Mouse (Mus musculus) limb, embryonic 10.5 days (tissue): ENCODE results near the gene Naa40. TPM values are rescaled to one million over a fixed set of nuclear protein-coding genes. Genes with fewer than 3 reads are reported as not detected.

ENCODE experiments used
- DNase-seq: peaks from one replicate; pipeline ENCODE4 v3.0.0-alpha.2; 2017; ENCODE audit warnings: low spot score
- H3K27ac ChIP-seq: fragments of 300-500 bp; sonication (generic); 2 replicates; pipeline ENCODE4 v1.5.1; 2016; ENCODE audit warnings: mild to moderate bottlenecking
- H3K27me3 ChIP-seq: fragments of 300-500 bp; sonication (generic); 2 replicates; pipeline ENCODE4 v1.6.1; 2016; ENCODE audit warnings: low read depth, mild to moderate bottlenecking; ENCODE audit not compliant: poor library complexity, severe bottlenecking
- H3K36me3 ChIP-seq: fragments of 300-500 bp; sonication (generic); 2 replicates; pipeline ENCODE4 v1.6.1; 2016; ENCODE audit warnings: mild to moderate bottlenecking, moderate library complexity
- H3K4me1 ChIP-seq: fragments of 300-500 bp; sonication (generic); 2 replicates; pipeline ENCODE4 v1.6.1; 2016
- H3K4me3 ChIP-seq: fragments of 300-500 bp; sonication (generic); 2 replicates; pipeline ENCODE4 v1.5.1; 2016; ENCODE audit warnings: mild to moderate bottlenecking, moderate library complexity
- H3K9me3 ChIP-seq: fragments of 300-500 bp; sonication (generic); replicated peaks from 2 replicates; pipeline ENCODE4 v1.6.1; 2016; ENCODE audit warnings: mild to moderate bottlenecking
- WGBS: fragments of 180-500 bp; shearing (Covaris S2); methylation state at CpG from one replicate; pipeline ENCODE4 v1.1.7; 2016; 5-methylcytosine and 5-hydroxymethylcytosine counted together
- polyA plus RNA-seq: library from polyadenylated mRNA; unstranded; fragments of >200 nt; fragmentation: Nextera tagmentation; extraction: Ambion mirVana; gene quantifications from 2 replicates; pipeline ENCODE4 v1.2.1, GENCODE M21; 2016

Naa40 gene
- polyA plus RNA-seq: 92.0 and 92.4 TPM in 2 replicates

DNA sequence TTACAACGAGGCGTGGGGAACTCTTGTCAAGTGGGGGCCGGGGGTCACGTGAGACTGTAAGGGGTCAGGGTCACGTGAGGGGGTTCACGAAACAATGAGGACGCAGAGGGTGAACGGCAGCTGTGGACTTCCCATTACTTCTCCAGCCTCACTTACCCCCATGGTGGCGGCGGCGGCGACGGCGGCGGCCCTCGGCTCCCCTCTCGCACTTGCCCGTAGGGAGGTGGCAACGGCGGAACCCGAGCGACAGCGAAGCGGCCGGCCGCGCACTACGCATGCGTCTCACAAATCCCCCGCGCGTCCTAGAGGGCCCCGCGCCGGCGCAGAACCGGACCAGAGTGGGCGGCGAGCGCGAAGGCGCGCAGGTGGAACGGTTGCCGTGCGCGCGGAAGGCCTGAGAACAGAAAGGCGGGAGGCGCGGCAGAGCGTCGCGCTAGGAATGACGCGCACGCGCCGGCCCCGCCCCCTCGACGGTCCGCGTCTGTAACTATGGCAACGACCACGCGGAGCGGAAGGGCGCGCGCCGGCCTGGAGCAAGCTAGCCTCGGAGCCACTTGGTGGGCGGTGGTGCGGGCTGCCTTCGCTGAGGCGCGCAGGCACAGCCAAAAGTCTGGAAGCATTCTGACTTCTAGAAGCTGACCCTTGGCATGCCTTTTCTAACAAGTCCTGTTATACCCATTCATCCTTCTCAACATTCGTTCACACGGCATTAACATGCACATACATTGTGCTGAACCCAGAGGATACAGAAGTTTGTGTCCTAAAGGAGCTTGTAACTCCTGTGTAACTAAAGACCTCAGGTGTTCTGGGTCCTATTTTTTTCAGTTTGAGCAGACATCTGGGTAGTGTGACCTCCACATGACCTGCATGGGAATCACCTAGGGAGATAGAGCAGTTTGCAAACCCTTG lies at the start of gene Naa40:
Gene Naa40 (minus strand): TSS at position 402 of the 909 bp plus-strand sequence.
- Histone ChIP-seq H3K27ac (peak within 1 kb of the TSS; percentile 94), H3K9me3 (no peaks in the 10 kb centered on the region), H3K36me3 (peaks cover 30% of the 10 kb centered on the region), H3K27me3 (no peaks in the 10 kb centered on the region), H3K4me1 (peaks cover 39% of the 10 kb centered on the region), H3K4me3 (peak within 1 kb of the TSS; percentile 87)
- DNase-seq: peak; percentile 97
- 2% methylated on average over 80 of the region's 80 CpGs for WGBS

DNA sequence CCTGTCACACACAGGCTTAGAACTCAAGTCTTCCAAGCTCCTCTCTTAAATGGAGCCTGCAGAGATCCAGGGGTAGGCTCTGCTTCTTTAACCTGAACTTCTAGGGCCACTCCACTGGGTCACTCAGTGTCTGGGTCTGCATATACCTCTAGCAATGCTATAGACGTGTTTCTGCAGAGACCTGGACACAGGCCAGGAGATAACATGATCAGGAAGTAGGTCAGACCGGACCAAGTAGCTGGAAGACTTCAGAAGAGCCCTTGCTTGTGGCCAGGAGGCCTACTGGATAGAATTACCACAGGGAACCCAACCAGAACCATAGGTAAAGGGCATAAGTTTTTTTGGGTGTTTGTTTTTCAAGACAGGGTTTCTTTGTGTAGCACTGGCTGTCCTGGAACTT lies 48.8 kb upstream of the Naa40 start:
- Histone ChIP-seq H3K36me3 (peaks cover 52% of the 10 kb centered on the region), H3K9me3 (no peaks in the 10 kb centered on the region), H3K4me1 (peaks cover 20% of the 10 kb centered on the region), H3K4me3 (no peak overlapping the region), H3K27me3 (no peaks in the 10 kb centered on the region), H3K27ac (no peak overlapping the region)
- WGBS: 87% methylated on average over 2 of the region's 2 CpGs
- DNase-seq: no peak

DNA sequence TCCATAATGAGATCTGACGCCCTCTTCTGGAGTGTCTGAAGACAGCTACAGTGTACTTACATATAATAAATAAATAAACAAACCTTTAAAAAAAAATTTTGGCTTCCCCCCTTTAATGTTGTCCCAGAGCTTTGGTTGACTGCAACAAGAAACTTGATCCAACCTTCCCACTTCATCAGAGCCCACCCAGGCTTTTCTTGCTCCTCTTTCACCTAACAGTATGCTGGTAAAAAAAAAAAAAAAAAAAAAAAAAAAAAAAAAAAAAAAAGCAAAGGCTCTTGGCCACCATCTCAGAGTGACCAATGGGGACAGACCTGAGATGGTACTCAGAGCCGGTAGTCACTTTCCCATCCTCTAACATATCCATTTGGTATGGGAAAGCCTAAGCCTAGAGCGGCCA lies 47.3 kb upstream of the Naa40 start:
- peaks cover 6% of the 10 kb centered on the region; the same call in 1 of the 2 replicates for H3K4me1 ChIP-seq
- H3K27ac ChIP-seq: no peak overlapping the region
- H3K36me3 ChIP-seq: peaks cover 67% of the 10 kb centered on the region
- H3K27me3 ChIP-seq: no peaks in the 10 kb centered on the region
- WGBS: 93% methylated on average over 3 of the region's 3 CpGs
- H3K4me3 ChIP-seq: no peak overlapping the region
- H3K9me3 ChIP-seq: no peaks in the 10 kb centered on the region
- no peak for DNase-seq

DNA sequence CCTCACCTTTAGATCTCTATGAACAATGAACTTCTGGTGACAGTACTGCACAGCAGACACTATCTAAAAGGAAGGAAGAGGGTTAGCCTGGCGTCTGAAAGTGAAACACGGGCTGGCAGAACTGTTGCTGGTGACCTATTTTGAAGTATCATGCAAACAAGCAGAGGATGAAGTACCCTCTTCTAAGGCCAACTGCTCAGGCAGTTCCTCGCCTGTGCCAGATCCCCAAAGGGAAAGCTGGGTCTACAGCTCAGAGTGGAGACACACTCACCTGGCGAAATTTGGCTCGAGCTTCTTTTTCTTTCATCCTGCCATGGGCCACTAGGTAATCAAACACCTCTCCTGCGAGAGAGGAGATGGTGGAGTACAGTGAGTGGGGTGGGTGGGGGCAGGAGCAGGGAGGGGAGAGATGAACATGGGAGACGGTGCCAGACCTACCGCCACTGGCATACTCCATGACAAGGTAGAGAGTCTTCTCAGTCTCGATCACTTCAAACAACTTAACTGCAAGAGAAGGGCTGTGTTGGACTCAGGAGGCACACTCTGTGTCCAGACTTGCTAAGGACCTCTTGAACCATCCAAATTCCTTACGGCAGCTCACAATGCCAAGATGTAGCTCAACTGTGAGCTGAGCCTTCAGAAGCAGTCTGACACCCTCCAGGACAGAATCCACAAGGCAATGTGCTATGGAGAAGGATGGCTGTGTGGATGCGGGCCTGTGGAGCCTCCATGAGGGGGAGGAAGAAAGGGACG lies 45.8 kb upstream of the Naa40 start:
- no peak for DNase-seq
- Histone ChIP-seq H3K4me3 (no peak overlapping the region), H3K36me3 (peaks cover 82% of the 10 kb centered on the region), H3K27ac (no peak overlapping the region), H3K4me1 (no peaks in the 10 kb centered on the region), H3K9me3 (no peaks in the 10 kb centered on the region), H3K27me3 (no peaks in the 10 kb centered on the region)
- WGBS: 94% methylated on average over 12 of the region's 12 CpGs

DNA sequence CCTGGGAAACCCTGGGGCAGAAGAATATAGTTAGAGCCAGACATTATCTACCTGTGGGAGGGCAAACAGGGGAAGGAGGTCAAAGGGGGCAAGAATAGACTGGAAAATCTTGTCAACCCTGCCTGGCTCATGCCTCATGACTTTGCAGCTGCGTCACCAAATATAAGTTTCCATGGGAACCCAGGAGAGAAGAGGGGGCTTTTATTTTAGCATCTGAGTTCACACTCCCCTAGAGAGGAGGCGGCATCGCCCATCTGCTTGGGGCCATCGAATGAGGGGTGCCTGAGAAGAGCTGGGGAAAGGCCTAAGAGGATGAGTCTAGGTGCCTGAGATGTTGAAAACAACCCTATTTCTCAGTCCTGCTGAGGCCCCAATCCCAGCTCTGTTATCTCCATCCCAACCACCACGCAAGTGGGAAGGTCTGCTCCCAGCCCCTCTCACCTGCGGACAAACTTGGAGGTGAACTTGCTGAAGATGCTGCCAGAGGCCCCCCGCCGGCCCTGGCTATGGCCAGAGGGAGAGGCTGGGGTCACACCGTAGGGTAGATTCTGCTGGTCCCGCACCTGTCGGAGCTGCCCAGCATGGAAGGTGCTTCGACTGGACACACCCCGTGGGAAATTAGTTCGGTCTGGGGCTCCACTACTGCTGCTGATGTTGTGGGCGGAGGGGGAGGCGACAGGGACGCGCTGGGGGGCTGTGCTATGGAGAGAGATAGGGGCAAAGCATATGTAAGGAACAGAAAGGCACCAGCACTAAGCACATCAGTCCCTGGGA lies 39.8 kb upstream of the Naa40 start:
- no peak overlapping the region for H3K27ac ChIP-seq
- H3K27me3 ChIP-seq: no peaks in the 10 kb centered on the region
- H3K9me3 ChIP-seq: no peaks in the 10 kb centered on the region
- WGBS: 91% methylated on average over 18 of the region's 18 CpGs
- peaks cover 98% of the 10 kb centered on the region for H3K36me3 ChIP-seq
- no peak for DNase-seq
- H3K4me1 ChIP-seq: peaks cover 16% of the 10 kb centered on the region
- no peak overlapping the region for H3K4me3 ChIP-seq

DNA sequence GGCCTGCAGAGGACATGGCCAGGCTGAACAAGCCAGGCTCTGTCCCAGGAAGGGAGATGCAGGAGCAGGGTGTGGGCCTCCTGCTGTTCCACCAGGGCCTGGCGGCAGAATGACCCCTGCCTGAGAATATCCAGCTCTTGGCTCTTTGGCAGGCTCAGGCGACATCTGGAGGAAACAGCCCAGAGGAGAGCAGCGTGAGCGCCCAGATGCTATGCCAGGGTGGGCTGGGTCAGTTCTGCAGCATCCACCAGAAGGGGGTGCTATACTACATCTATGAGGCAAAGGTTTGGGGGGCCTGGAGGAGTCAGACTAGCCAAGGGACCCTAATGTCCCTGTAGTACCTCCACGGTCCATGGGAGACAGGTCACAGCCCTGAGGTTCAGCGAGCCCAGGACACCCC lies 38.1 kb upstream of the Naa40 start:
- Histone ChIP-seq H3K27ac (no peak overlapping the region), H3K4me1 (peaks cover 29% of the 10 kb centered on the region), H3K36me3 (peaks cover 98% of the 10 kb centered on the region), H3K4me3 (no peak overlapping the region), H3K9me3 (no peaks in the 10 kb centered on the region), H3K27me3 (no peaks in the 10 kb centered on the region)
- peak; percentile 60 for DNase-seq
- WGBS: 41% methylated on average over 6 of the region's 6 CpGs

DNA sequence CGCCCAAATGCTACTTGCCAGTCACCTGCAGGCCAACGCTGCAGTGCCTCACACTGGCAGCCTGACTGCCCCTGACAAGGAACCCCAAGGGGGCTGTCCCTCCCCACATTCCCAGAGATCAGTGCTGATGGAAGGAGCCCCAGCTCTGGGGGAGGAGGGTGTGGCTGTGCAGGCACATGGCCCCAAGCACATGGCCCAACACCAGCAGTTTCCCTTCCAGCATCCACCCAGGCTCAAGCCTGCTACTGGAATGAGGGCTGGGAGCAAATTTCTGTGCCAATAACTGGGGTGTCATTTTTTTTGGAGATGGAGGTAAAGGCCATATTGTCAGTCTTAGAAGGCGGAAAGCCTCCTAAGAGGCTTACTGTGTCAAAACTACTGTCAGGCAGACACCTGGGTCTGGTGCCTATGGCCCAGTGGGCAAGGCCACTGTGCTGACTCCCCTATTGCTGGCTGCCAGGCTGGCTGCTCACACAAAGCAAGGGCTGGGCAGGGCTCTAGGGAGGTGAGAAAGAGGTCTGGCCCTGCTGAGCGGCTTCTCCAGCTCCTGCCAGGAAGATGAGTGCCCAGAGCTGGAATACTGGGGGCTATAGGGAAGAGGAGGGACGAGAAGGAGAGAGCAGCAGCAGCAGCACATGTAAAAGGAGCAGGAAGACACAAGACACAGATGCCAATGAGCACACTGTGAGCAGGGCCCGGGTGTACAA lies 37.4 kb upstream of the Naa40 start:
- Histone ChIP-seq H3K9me3 (no peaks in the 10 kb centered on the region), H3K27me3 (no peaks in the 10 kb centered on the region), H3K4me1 (peaks cover 31% of the 10 kb centered on the region), H3K4me3 (no peak overlapping the region), H3K36me3 (peaks cover 98% of the 10 kb centered on the region), H3K27ac (no peak overlapping the region)
- DNase-seq: no peak
- WGBS: 82% methylated on average over 6 of the region's 6 CpGs

DNA sequence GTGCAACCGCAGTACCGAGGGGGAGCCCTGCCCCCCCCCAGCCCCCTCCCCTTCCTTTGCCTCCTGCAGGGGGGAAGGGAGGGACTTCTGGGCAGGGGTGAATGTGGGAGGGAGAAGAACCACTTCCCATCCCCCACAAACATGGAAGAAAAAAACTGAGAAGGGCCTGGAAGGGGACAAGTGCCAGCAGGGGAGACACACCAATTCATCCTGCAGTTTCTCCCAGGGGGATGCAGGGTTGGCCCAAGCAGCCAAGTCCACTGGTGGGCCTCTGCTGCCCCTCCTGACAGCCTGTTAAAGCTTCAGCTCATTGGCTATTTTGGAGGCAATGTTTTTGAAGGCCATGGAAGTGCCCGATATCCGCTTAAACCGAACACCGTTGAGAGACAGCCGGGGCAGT lies 35.8 kb upstream of the Naa40 start:
- H3K27me3 ChIP-seq: no peaks in the 10 kb centered on the region
- no peak for DNase-seq
- H3K36me3 ChIP-seq: peaks cover 98% of the 10 kb centered on the region
- peaks cover 31% of the 10 kb centered on the region for H3K4me1 ChIP-seq
- H3K4me3 ChIP-seq: no peak overlapping the region
- no peak overlapping the region for H3K27ac ChIP-seq
- no peaks in the 10 kb centered on the region for H3K9me3 ChIP-seq
- WGBS: 77% methylated on average over 7 of the region's 7 CpGs

DNA sequence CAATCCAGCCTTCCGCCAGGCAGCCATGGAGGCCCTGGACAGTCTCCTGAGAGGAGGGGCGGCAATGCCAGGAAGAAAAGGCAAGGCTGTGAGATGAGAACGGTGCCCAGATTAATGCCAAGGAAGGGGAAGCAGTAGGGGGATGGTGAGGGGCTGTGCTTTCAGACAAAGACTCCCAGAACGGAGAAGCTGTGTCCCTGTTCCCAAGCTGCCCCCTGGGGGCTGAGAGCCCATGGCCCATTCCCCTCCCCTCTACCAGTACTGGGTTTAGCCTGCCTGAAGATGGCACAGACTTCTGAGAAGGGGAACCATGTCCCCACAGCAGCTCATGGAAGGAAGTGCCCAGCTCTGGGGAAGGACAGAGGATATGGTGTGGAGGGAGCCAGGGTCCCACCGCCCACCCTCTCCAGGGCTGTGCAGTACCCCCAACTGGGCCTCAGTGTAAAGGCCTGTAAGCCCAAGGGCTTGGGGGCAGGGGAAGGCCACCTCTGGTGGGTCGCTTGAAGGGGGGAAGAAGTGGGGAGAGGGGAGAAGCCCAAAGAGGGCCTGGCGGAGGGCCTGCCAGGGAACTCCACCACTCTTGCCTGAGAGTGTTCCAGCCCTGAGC lies 35.2 kb upstream of the Naa40 start:
- H3K27me3 ChIP-seq: no peaks in the 10 kb centered on the region
- peaks cover 33% of the 10 kb centered on the region for H3K4me1 ChIP-seq
- 54% methylated on average over 7 of the region's 7 CpGs for WGBS
- no peak overlapping the region for H3K4me3 ChIP-seq
- H3K9me3 ChIP-seq: no peaks in the 10 kb centered on the region
- DNase-seq: no peak
- peaks cover 98% of the 10 kb centered on the region for H3K36me3 ChIP-seq
- H3K27ac ChIP-seq: peak overlapping the region; percentile 54; the same call in 1 of the 2 replicates

DNA sequence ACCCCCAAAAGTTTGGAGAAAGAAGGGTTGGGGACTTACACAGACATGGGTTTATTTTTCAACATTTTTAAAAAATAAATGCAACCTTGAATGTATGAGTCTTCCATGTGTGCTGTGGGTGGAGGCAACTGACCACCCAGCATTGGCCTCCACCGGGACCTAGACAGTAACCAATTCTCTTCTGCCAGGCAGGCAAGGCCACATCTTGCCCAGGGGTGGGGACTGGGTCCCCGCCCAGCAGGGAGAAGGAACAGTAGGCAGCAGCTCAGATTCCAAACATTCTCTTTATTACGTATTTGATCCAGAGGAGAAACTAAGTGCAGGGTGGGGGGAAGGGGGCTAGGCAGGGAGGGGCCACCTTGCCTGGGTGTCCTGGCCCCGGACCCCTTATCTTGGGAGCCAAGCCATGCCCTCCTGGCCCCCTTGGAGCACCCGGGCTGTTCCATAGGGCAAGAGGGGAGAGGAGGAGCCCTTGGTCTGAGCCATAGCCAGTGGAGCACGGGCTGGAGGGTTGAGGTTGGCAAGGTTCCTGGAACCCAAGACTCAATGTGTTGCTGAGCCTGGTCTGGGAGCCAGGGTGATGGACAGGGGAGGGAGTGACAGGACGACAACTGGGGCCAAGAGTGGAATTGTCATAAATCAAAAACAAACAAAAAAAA lies 34.3 kb upstream of the Naa40 start:
- Histone ChIP-seq H3K27ac (no peak overlapping the region), H3K4me3 (no peak overlapping the region), H3K27me3 (no peaks in the 10 kb centered on the region), H3K9me3 (no peaks in the 10 kb centered on the region), H3K4me1 (peaks cover 42% of the 10 kb centered on the region), H3K36me3 (peaks cover 98% of the 10 kb centered on the region)
- 61% methylated on average over 7 of the region's 7 CpGs for WGBS
- DNase-seq: no peak

DNA sequence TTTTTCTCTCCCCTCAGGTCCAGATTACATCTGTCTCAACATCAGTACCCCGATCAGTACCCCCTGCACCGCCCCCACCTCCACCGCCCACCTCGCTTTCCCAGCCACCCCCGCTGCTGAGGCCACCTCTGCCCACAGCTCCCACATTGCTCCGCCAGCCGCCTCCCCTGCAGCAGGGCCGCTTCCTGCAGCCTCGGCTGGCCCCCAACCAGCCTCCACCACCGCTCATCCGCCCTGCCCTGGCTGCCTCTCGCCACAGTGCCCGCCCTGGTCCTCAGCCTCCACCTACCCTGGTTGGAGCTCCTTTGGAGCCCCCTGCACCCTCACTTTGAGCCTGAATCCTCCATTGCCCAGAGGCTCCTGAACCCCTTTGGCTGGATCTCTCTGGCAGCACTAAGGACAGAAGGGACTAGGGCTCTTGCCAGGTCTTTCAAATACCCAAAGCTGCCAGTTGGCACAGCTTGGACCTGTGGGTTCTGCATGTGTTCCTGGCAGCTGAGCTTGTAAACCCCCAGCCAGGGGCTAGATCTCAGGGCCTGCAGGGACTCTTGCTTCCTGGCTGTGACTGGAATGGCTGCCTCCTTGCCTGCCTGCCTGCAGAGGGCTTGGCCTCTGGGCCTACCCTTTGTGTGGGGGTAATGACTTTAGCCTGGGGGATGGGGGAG lies 33.5 kb upstream of the Naa40 start:
- H3K27me3 ChIP-seq: no peaks in the 10 kb centered on the region
- peaks cover 50% of the 10 kb centered on the region for H3K4me1 ChIP-seq
- no peaks in the 10 kb centered on the region for H3K9me3 ChIP-seq
- peaks cover 99% of the 10 kb centered on the region for H3K36me3 ChIP-seq
- no peak overlapping the region for H3K4me3 ChIP-seq
- DNase-seq: no peak
- WGBS: 89% methylated on average over 13 of the region's 13 CpGs
- peak overlapping the region; percentile 20 for H3K27ac ChIP-seq
